Mouse (Mus musculus) E14TG2a.4 (cell line): ENCODE measurements around the gene Rdx.
"Not testable (repeated sequence)": the region's sequence is repeated elsewhere in the genome, so short reads cannot be mapped to it uniquely, and the experiment has no call there.

Source experiments
- H3K27me3 ChIP-seq: 2 replicates; pipeline ENCODE4 v1.6.1; 2014; ENCODE audit warnings: low read length, control low read depth; ENCODE audit not compliant: insufficient read depth
- H3K36me3 ChIP-seq: 2 replicates; pipeline ENCODE4 v1.6.1; 2014; ENCODE audit warnings: low read length, control low read depth; ENCODE audit not compliant: insufficient read depth
- H3K4me1 ChIP-seq: replicated peaks from 2 replicates; pipeline ENCODE4 v1.6.1; 2014; ENCODE audit warnings: low read depth, low read length, control low read depth
- H3K4me3 ChIP-seq: replicated peaks from 2 replicates; pipeline ENCODE4 v1.5.1; 2014; ENCODE audit warnings: mild to moderate bottlenecking, low read length
- H3K9me3 ChIP-seq: 2 replicates; pipeline ENCODE4 v1.6.1; 2014; ENCODE audit warnings: low read length, control low read depth
- CTCF ChIP-seq: conservative IDR thresholded peaks from 2 replicates; pipeline ENCODE4 v1.5.1; 2014; ENCODE audit warnings: low read length
- NANOG ChIP-seq: IDR thresholded peaks from 2 replicates; pipeline ENCODE4 v1.6.1; 2014; ENCODE audit warnings: borderline replicate concordance, low read length, mixed read lengths
- POU5F1 ChIP-seq: IDR thresholded peaks from 2 replicates; pipeline ENCODE4 v1.6.1; 2014; ENCODE audit warnings: low read length, borderline replicate concordance

Gene Rdx

GRCm38 (mm10) chr9:52047821-52048649 lies 1.1 kb downstream of the Rdx start:
- peak overlapping the region; percentile 91 for H3K4me3 ChIP-seq
- H3K9me3 ChIP-seq = no peaks in the 10 kb centered on the region
- TF ChIP-seq NANOG (no peak), CTCF (no peak), POU5F1 (no peak)
- peaks cover 26% of the 10 kb centered on the region for H3K4me1 ChIP-seq
- H3K27me3 ChIP-seq = peaks cover 5% of the 10 kb centered on the region; the same call in 1 of the 2 replicates
- no peaks in the 10 kb centered on the region for H3K36me3 ChIP-seq

DNA sequence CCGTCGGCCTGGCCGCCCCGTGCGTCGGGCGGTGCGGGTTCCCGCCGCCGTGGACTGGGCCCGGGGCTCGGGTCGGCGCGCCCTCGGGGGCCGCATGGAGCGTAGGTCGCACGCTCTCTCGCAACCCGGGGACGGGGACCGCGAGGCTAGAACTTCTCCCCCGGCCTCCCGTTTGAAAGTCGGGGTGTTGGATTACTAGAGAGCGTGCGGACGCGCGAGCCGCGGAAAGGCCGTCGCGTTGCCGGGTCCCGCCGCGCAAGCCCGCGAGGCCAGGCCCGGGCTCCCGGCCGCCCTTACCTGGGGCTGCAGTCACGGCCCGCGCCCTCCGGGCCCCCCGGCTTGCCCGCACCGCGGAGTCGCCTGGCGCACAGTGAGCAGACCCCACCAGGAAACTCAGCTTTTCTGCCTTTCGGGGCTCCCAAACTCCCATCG lies 1.7 kb downstream of the Rdx start:
- Histone ChIP-seq H3K4me3 (peak overlapping the region; percentile 91), H3K36me3 (no peaks in the 10 kb centered on the region), H3K4me1 (peaks cover 26% of the 10 kb centered on the region), H3K9me3 (no peaks in the 10 kb centered on the region), H3K27me3 (peaks cover 5% of the 10 kb centered on the region; the same call in 1 of the 2 replicates)
- no peak for TF ChIP-seq CTCF
- TF ChIP-seq POU5F1 = no peak
- TF ChIP-seq NANOG = no peak

DNA sequence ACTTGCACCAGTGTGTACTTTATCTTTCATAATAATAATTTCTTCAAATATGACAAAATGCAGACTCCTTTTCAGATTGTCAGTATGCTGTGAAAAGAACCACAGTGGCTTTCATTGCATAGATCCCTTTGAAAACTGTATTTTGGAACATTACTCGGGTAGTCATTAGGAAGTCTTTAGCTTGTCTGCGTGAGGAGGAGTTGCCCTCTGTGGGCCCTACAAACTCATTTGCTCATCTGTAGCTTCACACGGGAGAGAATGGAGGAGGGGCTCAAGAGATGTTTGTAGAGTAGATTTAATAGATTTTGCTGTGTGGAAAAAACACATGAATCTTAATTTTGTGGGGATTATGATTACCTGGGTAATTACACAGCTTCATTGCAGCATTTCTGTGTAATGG lies 2.6 kb downstream of the Rdx start:
- Histone ChIP-seq H3K9me3 (no peaks in the 10 kb centered on the region), H3K27me3 (0 out of 2 replicates have a peak, but pooled peaks cover 5% of the 10 kb centered on the region), H3K36me3 (no peaks in the 10 kb centered on the region), H3K4me3 (peak overlapping the region; percentile 91), H3K4me1 (peaks cover 26% of the 10 kb centered on the region)
- TF ChIP-seq POU5F1 = no peak
- TF ChIP-seq CTCF = no peak
- TF ChIP-seq NANOG = no peak

- H3K4me1 ChIP-seq = peaks cover 29% of the 10 kb centered on the region
- no peaks in the 10 kb centered on the region for H3K9me3 ChIP-seq
- no peaks in the 10 kb centered on the region for H3K27me3 ChIP-seq
- TF ChIP-seq CTCF (no peak), NANOG (no peak), POU5F1 (no peak)
- H3K4me3 ChIP-seq = no peak overlapping the region
- H3K36me3 ChIP-seq = no peaks in the 10 kb centered on the region
Measured at GRCm38 (mm10) chr9:52050361-52050760, 3.4 kb downstream of the Rdx start.

GRCm38 (mm10) chr9:52052221-52052620 lies 5.2 kb downstream of the Rdx start:
- H3K4me1 ChIP-seq = peaks cover 24% of the 10 kb centered on the region
- H3K27me3 ChIP-seq = no peaks in the 10 kb centered on the region
- H3K36me3 ChIP-seq = no peaks in the 10 kb centered on the region
- no peak for TF ChIP-seq NANOG
- TF ChIP-seq CTCF = no peak
- no peak for TF ChIP-seq POU5F1
- H3K9me3 ChIP-seq = no peaks in the 10 kb centered on the region
- no peak overlapping the region for H3K4me3 ChIP-seq

DNA sequence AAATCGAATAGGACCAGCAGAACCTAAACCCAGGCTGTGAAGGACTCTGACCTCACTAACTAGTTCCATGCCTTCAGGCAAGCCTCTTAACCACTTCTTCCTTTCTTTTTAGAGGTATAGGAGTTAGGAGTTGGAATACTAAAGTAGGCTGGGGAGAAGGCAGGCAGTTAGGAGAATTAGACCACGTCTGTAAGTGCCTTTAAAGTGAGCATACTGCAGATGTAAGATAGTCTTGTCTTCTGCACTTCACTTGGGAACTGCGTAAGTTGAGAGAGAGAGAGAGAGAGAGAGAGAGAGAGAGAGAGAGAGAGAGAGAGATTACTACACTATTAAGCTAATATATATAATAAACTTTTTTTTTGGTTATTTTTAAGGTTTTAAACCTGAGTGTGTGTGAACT lies 8.3 kb downstream of the Rdx start:
- Histone ChIP-seq H3K36me3 (no peaks in the 10 kb centered on the region), H3K9me3 (no peaks in the 10 kb centered on the region), H3K4me3 (no peak overlapping the region), H3K27me3 (no peaks in the 10 kb centered on the region), H3K4me1 (peaks cover 11% of the 10 kb centered on the region)
- no peak for TF ChIP-seq NANOG
- TF ChIP-seq CTCF = no peak
- TF ChIP-seq POU5F1 = no peak

GRCm38 (mm10) chr9:52059788-52060187 lies 12.8 kb downstream of the Rdx start:
- no peaks in the 10 kb centered on the region for H3K9me3 ChIP-seq
- no peak overlapping the region for H3K4me3 ChIP-seq
- no peaks in the 10 kb centered on the region for H3K27me3 ChIP-seq
- H3K4me1 ChIP-seq = peaks cover 13% of the 10 kb centered on the region; the same call in 1 of the 2 replicates
- H3K36me3 ChIP-seq = peaks cover 23% of the 10 kb centered on the region
- TF ChIP-seq POU5F1 (no peak), CTCF (no peak), NANOG (no peak)

GRCm38 (mm10) chr9:52070052-52070451 lies 23.1 kb downstream of the Rdx start:
- H3K27me3 ChIP-seq = no peaks in the 10 kb centered on the region
- peaks cover 83% of the 10 kb centered on the region for H3K36me3 ChIP-seq
- no peaks in the 10 kb centered on the region for H3K9me3 ChIP-seq
- TF ChIP-seq POU5F1 (no peak), NANOG (no peak), CTCF (no peak)
- H3K4me3 ChIP-seq = no peak overlapping the region
- H3K4me1 ChIP-seq = 0 out of 2 replicates have a peak, but pooled peaks cover 5% of the 10 kb centered on the region

DNA sequence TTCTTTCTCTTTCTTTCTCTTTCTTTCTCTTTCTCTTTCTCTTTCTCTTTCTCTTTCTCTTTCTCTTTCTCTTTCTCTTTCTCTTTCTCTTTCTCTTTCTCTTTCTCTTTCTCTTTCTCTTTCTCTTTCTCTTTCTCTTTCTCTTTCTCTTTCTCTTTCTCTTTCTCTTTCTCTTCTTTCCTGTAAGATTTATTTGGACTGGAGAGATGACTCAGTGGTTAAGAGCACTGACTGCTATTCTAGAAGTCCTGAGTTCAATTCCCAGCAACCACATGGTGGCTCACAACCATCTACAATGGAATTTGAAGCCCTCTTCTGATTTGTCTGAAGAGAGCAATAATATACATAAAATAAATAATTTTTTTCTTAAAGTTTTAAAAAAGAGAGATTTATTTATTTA lies 24.4 kb downstream of the Rdx start:
- H3K36me3 ChIP-seq = peaks cover 79% of the 10 kb centered on the region
- not testable (repeated sequence) for H3K4me1 ChIP-seq, H3K9me3 ChIP-seq, H3K4me3 ChIP-seq, H3K27me3 ChIP-seq
